Mouse (Mus musculus) spleen, adult 2 months (tissue): ENCODE measurements around the gene Map4. TPM values are rescaled to one million over a fixed set of nuclear protein-coding genes. Genes with fewer than 3 reads are reported as not detected.
"Not testable (repeated sequence)": the region's sequence is repeated elsewhere in the genome, so short reads cannot be mapped to it uniquely, and the experiment has no call there.

Experiments used
- DNase-seq, 2 experiments: peaks; one replicate each; pipeline versions ENCODE4 v3.0.0 to v3.0.0-alpha.2; 2012 to 2021; ENCODE audit warnings: low spot score in 2 of 2, low read depth in 1 of 2
- H3K27ac ChIP-seq: fragments of 200-500 bp; 2 replicates; pipeline ENCODE4 v1.5.1; 2012; ENCODE audit warnings: low read length, inconsistent platforms; ENCODE audit not compliant: insufficient read depth
- H3K27me3 ChIP-seq: fragments of 200-500 bp; 2 replicates; pipeline ENCODE4 v1.6.1; 2012; ENCODE audit warnings: mild to moderate bottlenecking, moderate library complexity, low read length, inconsistent platforms; ENCODE audit not compliant: control insufficient read depth, insufficient read depth
- H3K36me3 ChIP-seq: fragments of 200-500 bp; 2 replicates; pipeline ENCODE4 v1.6.1; 2012; ENCODE audit warnings: mild to moderate bottlenecking, low read length, inconsistent platforms; ENCODE audit not compliant: control insufficient read depth, insufficient read depth
- H3K4me1 ChIP-seq: fragments of 200-500 bp; 2 replicates; pipeline ENCODE4 v1.6.1; 2011; ENCODE audit warnings: inconsistent platforms; ENCODE audit not compliant: control insufficient read depth, insufficient read depth, insufficient read length
- H3K4me3 ChIP-seq: fragments of 200-500 bp; 2 replicates; pipeline ENCODE4 v1.5.1; 2011; ENCODE audit warnings: mild to moderate bottlenecking, inconsistent platforms; ENCODE audit not compliant: insufficient read depth, insufficient read length; ENCODE audit errors: extremely low read depth
- CTCF ChIP-seq: fragments of 200-500 bp; IDR thresholded peaks from 2 replicates; pipeline ENCODE4 v1.5.1; 2011; ENCODE audit warnings: mild to moderate bottlenecking, inconsistent platforms; ENCODE audit not compliant: insufficient read depth, insufficient read length, insufficient replicate concordance; ENCODE audit errors: extremely low read depth
- POLR2A ChIP-seq: fragments of 200-500 bp; IDR thresholded peaks from 2 replicates; pipeline ENCODE4 v1.6.1; 2011; ENCODE audit warnings: low read depth, low read length, inconsistent platforms
- WGBS: fragments of 180-500 bp; shearing (Covaris S2); methylation state at CpG from one replicate; pipeline ENCODE4 v1.1.7; 2018; 5-methylcytosine and 5-hydroxymethylcytosine counted together
- polyA plus RNA-seq: library from polyadenylated mRNA; depleted of rRNA; stranded (reverse); fragments of >200 nt; gene quantifications from 2 replicates; pipeline ENCODE4 v1.2.3, GENCODE M21; 2012

Map4 gene
- polyA plus RNA-seq, 1 experiment, result 103 TPM

GRCm38 (mm10) chr9:109960593-109960992 lies 29.3 kb downstream of the Map4 start:
- TF ChIP-seq POLR2A (no peak), CTCF (no peak)
- WGBS, result 88% methylated on average over 4 of the region's 4 CpGs
- Histone ChIP-seq H3K27ac (no peak overlapping the region), H3K4me3 (no peak overlapping the region), H3K27me3 (no peaks in the 10 kb centered on the region), H3K4me1 (no peaks in the 10 kb centered on the region), H3K36me3 (no peaks in the 10 kb centered on the region)
- no peak for DNase-seq

- Histone ChIP-seq H3K27me3 (no peaks in the 10 kb centered on the region), H3K36me3 (no peaks in the 10 kb centered on the region), H3K4me3 (no peak overlapping the region), H3K27ac (no peak overlapping the region), H3K4me1 (no peaks in the 10 kb centered on the region)
- TF ChIP-seq CTCF (no peak), POLR2A (no peak)
- no peak for DNase-seq
These were observed 33.5 kb downstream of the Map4 start for GRCm38 (mm10) chr9:109964761-109965160.

- TF ChIP-seq CTCF, result no peak
- no peak for TF ChIP-seq POLR2A
- Histone ChIP-seq H3K4me1 (no peaks in the 10 kb centered on the region), H3K27ac (no peak overlapping the region), H3K27me3 (no peaks in the 10 kb centered on the region), H3K4me3 (no peak overlapping the region), H3K36me3 (no peaks in the 10 kb centered on the region)
- no peak for DNase-seq
- 38% methylated on average over 4 of the region's 4 CpGs for WGBS
These were observed 37.3 kb downstream of the Map4 start for GRCm38 (mm10) chr9:109968351-109969116.

GRCm38 (mm10) chr9:109969181-109969580 lies 37.9 kb downstream of the Map4 start:
- TF ChIP-seq POLR2A (no peak), CTCF (no peak)
- Histone ChIP-seq H3K27ac (no peak overlapping the region), H3K4me1 (no peaks in the 10 kb centered on the region), H3K4me3 (no peak overlapping the region), H3K27me3 (no peaks in the 10 kb centered on the region), H3K36me3 (no peaks in the 10 kb centered on the region)
- 88% methylated on average over 3 of the region's 3 CpGs for WGBS
- no peak for DNase-seq

- no peaks in the 10 kb centered on the region for H3K4me1 ChIP-seq
- WGBS, result 86% methylated on average over 4 of the region's 4 CpGs
- DNase-seq, result no peak
- H3K27me3 ChIP-seq, result no peaks in the 10 kb centered on the region
- no peak for TF ChIP-seq POLR2A
- TF ChIP-seq CTCF, result no peak
- H3K27ac ChIP-seq, result no peak overlapping the region
- no peaks in the 10 kb centered on the region for H3K36me3 ChIP-seq
- H3K4me3 ChIP-seq, result no peak overlapping the region
These were observed 38.6 kb downstream of the Map4 start for GRCm38 (mm10) chr9:109969792-109970336.

GRCm38 (mm10) chr9:109971711-109972110 lies 40.5 kb downstream of the Map4 start:
- not testable (repeated sequence) for H3K27me3 ChIP-seq, DNase-seq, H3K4me1 ChIP-seq, H3K27ac ChIP-seq, H3K4me3 ChIP-seq, H3K36me3 ChIP-seq
- 98% methylated on average over 5 of the region's 5 CpGs for WGBS

- not testable (repeated sequence) for H3K4me3 ChIP-seq, H3K27ac ChIP-seq, H3K36me3 ChIP-seq, H3K4me1 ChIP-seq, DNase-seq, H3K27me3 ChIP-seq
- WGBS, result 96% methylated on average over 4 of the region's 4 CpGs
These were observed 49.0 kb downstream of the Map4 start for GRCm38 (mm10) chr9:109980223-109980622.
